Mouse (Mus musculus) cerebellum, adult 2 months (tissue): Measurements from ENCODE around the gene Mgat3.

Experiments
- CTCF ChIP-seq: fragments of 200-500 bp; IDR thresholded peaks from 2 replicates; pipeline ENCODE4 v1.5.1; 2011; ENCODE audit warnings: low read depth, mild to moderate bottlenecking, control low read depth, low read length, moderate library complexity, borderline replicate concordance; ENCODE audit not compliant: insufficient read depth
- POLR2A ChIP-seq: fragments of 200-500 bp; IDR thresholded peaks from 2 replicates; pipeline ENCODE4 v1.6.1; 2011; ENCODE audit warnings: low read length, control low read depth, borderline replicate concordance; ENCODE audit not compliant: insufficient read depth

DNA sequence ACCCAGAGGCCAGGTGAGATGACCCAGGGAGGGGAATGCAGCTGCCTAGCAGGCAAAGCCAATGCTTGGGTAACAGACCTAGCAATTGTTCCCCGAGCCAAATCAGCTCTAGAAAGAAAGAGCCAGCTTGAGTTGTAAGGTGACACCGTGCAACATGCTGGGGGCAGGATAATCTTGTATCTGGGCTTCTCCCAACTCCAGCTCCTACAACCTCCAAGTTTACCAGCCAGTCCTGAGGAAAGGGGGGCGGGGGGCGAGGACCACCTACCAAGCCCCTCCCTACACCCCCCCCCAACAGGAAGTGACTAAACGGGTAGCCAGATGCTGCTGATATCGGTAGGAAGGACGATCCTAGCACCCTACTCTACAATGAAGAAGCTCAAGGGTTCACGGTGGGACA lies 2.2 kb upstream of the Mgat3 start:
- TF ChIP-seq CTCF (no peak), POLR2A (no peak)
